Mouse (Mus musculus) granulocyte monocyte progenitor cell, adult 5-6 weeks (primary cell): ENCODE measurements at regions not wholly inside any gene's neighbourhood (a gene's known extent, or its start where the extent isn't known, plus 50 kb on each side); places are given as distances from the start of the nearest gene placed in this dataset.

Experiments used
- ATAC-seq: replicated peaks from 2 replicates; pipeline ENCODE4 v1.8.0; 2016; ENCODE audit warnings: mild to moderate bottlenecking, moderate TSS enrichment, inconsistent platforms; ENCODE audit not compliant: poor library complexity, severe bottlenecking

DNA sequence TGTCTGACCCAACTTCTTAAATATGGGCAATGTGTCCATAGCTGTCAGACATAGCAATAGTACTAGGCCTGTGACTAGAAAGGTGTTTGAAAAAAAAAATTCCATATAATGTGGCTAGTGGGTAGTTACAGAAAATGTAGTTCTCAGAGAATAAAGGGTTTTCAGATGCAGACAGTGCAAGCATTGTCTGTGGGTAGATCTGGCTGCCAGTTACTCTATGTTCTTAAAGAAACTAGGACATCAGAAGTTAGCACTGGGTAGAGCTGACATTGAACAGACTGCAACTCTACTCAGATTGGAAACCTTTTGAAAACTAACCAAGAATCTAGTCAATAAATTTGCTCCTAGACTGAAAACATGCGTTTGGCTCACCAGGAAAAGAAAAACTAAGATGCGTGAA lies 154.5 kb upstream of the Negr1 start:
- ATAC-seq, result no peak

DNA sequence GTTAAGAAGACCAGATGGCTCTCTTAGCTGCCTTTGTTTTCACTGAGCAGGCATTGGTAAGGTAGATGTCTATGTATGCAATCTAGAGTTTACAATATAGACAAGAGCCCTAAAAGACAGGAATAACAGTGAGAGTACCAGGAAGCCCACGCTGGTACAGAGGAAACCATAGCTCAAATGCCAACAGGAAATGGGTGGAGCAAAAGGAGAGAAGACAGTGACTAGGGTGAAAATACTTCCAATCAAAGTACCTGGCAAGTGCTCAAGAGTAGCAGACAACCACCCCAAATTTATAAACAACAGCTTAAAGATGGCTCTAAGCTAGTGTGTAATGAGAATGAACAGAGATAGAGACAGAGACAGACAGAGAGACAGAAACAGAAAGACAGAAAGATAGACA lies 151.5 kb upstream of the Negr1 start:
- ATAC-seq, result no peak

DNA sequence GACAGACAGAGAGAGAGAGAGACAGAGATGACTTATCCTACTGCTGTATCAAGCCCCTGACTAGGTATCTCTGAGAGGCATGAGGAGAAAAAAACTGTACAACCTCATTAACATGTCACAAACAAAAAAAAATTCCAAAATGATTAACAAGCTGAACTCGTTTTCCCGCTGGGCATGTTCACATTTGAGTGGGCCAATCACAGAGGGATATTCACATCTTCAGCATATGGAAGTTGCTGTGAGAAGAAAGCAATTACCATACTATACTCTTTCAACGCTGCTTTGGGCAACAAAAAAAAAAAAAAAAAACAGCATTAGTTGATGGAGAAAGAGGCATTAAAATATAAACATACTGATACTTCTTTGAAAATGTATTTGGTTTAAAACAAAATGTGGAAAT lies 148.8 kb upstream of the Negr1 start:
- ATAC-seq, result no peak

DNA sequence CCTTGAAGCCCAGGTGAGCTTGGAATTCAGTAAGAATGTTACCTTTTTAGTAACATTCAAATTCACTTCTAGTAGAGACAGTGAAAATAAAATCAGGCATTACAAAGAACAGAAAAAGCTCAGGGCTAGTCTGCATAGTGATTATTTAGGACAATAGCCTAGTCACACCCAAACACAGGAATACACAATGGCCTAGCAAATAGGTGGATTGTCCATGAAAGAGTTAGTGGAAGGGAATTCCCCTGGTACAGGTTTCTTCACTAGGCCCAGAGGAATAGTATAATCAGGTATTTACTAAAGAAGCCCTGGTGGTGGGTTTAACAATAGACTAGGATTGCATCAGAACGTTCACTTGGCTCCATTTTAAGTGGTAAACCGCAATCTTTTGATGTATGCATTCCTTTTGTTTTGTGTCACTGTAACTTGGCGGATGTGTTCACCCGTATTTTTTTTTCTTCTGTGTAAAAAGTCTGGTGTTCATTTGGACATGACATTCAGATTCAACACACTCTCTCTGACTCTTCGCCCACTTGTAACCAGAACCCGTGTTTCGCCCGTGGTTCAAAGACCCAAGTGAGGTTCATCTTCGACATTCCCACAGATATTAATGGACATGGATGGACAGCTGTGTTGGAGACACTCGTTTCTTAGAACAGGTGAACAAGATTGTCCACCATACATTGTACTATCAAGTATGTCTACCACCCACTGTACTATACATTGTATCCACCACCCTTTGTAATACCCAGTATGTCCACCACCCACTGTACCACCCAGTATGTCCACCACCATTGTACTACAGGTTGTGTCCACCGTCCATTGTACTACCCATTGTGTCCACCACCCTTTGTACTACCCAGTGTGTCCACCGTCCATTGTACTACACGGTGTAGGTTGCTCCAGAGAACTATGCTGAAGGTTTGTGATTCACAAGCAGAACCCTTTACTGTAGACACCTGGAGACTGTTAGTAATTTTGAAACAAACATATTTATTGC lies 146.9 kb upstream of the Negr1 start:
- ATAC-seq, result no peak

DNA sequence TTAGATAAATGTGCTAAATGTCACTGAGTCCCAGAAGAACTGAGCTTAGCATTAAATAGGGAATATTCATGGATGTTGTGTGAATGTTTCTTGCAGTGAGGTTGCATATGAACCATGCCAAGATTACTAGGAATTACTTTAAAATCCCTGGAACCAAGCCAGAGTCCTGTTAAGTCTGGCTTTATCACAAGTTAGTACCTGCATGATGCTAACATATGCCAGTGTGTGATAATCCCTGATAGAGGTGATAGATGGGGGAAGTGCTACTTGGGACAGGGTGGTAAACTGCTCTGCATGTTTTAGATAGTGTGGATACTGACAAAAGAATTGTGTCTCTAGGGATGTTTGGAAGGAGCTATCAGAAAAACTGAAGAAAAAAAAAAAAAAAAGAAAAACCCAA lies 143.5 kb upstream of the Negr1 start:
- no peak for ATAC-seq

DNA sequence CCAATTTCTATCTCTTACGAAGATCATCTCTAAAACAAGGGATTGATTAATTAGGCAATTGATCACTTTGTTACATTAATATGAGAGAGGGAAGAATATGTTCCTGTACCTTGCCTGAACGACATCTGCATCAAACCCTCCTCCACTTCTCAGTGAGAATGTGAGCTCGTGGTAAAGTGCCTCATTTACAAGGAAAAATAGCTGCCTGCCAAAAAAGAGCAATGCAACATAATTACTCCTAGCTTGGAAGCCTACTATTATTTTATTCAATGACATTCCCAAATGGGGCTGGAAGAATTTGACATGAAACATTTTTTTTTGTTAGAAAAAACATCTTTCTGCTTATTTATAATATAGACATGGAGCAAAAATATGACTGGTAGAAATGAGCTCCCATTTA lies 138.5 kb upstream of the Negr1 start:
- no peak for ATAC-seq

DNA sequence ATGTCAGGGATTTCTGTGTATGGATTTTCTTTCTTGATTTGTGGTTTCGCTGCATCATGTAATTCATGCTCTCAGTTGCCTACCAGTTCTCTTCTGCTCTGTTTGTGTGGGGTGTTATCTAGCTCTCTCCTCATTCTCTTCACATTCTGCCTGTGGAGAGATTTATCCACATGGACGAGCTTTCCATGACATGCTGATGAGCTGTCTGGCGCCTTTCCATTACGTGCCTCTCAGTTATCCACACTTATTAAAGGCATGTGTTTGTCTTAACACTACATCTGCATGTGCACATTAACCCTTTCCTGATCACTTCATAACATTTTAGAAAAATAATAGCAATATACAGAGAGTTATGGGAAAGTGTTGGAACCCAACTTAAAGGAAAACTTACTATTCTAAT lies 106.6 kb upstream of the Negr1 start:
- no peak for ATAC-seq

DNA sequence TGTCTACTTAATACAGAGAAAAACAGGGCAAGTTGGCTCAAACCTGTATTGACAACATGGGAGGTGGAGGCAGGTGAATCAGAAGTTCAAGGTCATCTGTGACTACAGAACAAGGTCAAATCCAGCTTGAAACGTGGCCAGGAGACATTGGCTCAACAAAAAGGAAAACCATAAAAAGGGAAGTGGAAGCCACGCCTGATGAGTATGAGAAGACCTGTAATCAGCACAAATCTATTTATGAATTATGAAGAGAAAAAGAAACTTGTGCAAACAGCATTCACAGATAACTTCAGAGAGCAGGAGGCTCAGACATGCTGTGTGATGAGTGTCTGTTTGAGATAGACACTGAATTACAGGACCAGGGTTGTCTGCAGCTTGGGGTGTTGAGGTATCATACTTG lies 98.3 kb upstream of the Negr1 start:
- ATAC-seq, result peak; percentile 74

DNA sequence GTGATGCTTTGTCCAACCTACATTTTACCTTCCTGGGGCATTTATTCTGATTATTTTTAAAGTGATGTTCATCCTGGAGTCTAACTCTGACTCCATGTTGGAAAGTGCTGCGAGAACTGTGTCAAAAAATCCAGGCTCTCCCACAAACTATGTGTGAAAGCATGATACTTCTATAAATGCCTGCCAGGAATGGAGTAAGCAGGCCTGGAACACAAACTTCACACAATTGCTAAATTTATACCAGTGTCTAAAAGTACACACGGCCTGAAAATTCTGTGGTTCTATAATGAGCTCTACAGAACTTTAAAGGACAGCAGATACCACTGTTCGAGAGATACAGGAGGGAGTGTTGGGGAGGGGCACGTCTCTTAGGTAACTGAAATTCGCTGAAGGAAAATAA lies 96.0 kb upstream of the Negr1 start:
- ATAC-seq, result no peak

DNA sequence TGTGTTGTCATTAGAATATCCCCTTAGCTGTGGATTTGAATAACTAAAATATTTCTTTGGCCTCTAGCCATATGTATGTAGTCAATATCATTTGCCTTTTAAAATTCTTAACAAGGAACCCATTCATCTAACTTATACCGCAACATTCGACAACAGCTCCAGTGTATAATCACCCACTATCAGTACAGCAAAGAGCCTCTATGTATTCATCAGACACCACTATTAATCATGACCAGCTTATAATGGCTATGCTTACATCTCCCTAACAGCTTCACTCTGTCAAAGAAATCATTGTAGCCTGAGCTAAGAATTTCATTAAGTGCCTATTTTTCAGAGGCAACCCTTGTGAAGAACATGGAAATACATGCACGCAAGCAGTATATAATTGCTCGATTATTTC lies 88.9 kb upstream of the Negr1 start:
- ATAC-seq, result no peak
